Mouse (Mus musculus) heart, embryonic 12.5 days (tissue): ENCODE results near the gene Gin1. TPM values are rescaled to one million over a fixed set of nuclear protein-coding genes. Genes with fewer than 3 reads are reported as not detected.
A peak's percentile ranks its signal among the peaks of the same experiment; 100 is the strongest.

Experiments
- ATAC-seq: fragments of 200-750 bp; cut with Nextera tagmentation; 2 replicates; pipeline ENCODE4 v1.8.0; 2017; ENCODE audit warnings: moderate TSS enrichment, moderate library complexity; ENCODE audit not compliant: insufficient number of reproducible peaks, low FRiP score
- H3K27ac ChIP-seq: fragments of 300-500 bp; sonication (generic); 2 replicates; pipeline ENCODE4 v1.5.1; 2016; ENCODE audit warnings: mild to moderate bottlenecking, moderate library complexity; ENCODE audit not compliant: poor library complexity, severe bottlenecking
- H3K27me3 ChIP-seq: fragments of 300-500 bp; sonication (generic); replicated peaks from 2 replicates; pipeline ENCODE4 v1.6.1; 2016; ENCODE audit warnings: mild to moderate bottlenecking, moderate library complexity
- H3K36me3 ChIP-seq: fragments of 300-500 bp; sonication (generic); 2 replicates; pipeline ENCODE4 v1.6.1; 2016; ENCODE audit warnings: mild to moderate bottlenecking, moderate library complexity
- H3K4me1 ChIP-seq: fragments of 300-500 bp; sonication (generic); replicated peaks from 2 replicates; pipeline ENCODE4 v1.6.1; 2016; ENCODE audit warnings: mild to moderate bottlenecking
- H3K4me2 ChIP-seq: fragments of 300-500 bp; sonication (generic); 2 replicates; pipeline ENCODE4 v1.6.1; 2016; ENCODE audit warnings: mild to moderate bottlenecking, moderate library complexity
- H3K4me3 ChIP-seq: fragments of 300-500 bp; sonication (generic); 2 replicates; pipeline ENCODE4 v1.5.1; 2016; ENCODE audit warnings: mild to moderate bottlenecking
- H3K9ac ChIP-seq: fragments of 300-500 bp; sonication (generic); 2 replicates; pipeline ENCODE4 v1.6.1; 2016; ENCODE audit warnings: mild to moderate bottlenecking, moderate library complexity
- H3K9me3 ChIP-seq: fragments of 300-500 bp; sonication (generic); replicated peaks from 2 replicates; pipeline ENCODE4 v1.6.1; 2016; ENCODE audit warnings: mild to moderate bottlenecking, moderate library complexity
- WGBS: fragments of 180-500 bp; shearing (Covaris S2); methylation state at CpG from one replicate; pipeline ENCODE4 v1.1.7; 2016; 5-methylcytosine and 5-hydroxymethylcytosine counted together
- polyA plus RNA-seq: library from polyadenylated mRNA; unstranded; fragments of >200 nt; fragmentation: Nextera tagmentation; extraction: Ambion mirVana; gene quantifications from 2 replicates; pipeline ENCODE4 v1.2.1, GENCODE M21; 2016

Gene Gin1
- polyA plus RNA-seq = 17.1 and 17.8 TPM in 2 replicates

DNA sequence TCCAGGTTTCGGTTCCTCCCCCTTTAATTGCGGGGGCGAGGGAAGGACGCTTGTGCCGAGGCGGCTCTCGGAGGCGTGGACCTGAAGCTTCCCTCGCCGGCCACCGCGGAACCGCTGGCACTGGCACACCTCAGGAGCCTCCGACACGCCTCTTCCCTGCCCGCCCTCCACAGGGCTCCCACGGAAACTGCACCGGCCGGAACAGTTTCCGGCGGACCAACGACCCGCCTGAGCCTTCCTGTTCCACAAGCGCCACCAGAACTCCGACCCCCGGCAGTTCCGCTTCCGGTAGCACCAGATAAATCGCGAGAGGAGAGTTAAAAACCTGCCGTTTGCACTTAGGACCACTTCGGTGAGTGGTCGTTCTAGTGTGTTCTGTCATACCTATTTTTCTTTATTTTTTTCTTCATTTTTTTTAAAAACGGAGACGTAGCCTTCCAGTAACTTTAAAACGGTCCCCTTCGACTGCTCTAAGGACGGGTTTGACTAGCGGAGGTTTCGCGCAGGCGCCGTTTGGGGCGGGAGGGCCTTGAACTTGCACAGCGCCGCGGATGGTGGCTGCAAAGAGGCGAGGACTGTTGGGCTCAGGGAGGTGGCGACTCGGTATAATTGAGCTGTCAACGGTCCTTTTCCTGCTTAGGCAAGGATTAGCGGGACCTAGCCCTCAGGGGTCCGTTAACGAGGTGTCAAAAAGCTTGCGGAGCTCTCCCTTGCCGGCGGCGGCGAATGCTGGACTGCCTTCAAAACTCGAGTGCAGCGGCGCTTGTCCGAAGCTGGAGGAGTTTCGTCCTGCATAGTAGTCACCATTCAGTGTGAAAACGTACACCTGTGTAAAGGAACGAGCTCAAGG lies at the start of gene Gin1, which contains the start of gene Ppip5k2:
TSS of gene Gin1 (plus strand) at position 269 of the 850 bp plus-strand sequence.
TSS of gene Ppip5k2 (minus strand) at position 508 of the 850 bp plus-strand sequence.
- Histone ChIP-seq H3K4me2 (peak within 1 kb of the TSS; percentile 70), H3K4me3 (peak within 1 kb of the TSS; percentile 98), H3K9me3 (no peaks in the 10 kb centered on the region), H3K27ac (peak within 1 kb of the TSS; percentile 96), H3K27me3 (no peaks in the 10 kb centered on the region), H3K36me3 (no peaks in the 10 kb centered on the region), H3K4me1 (peaks cover 13% of the 10 kb centered on the region; the same call in 1 of the 2 replicates), H3K9ac (peak within 1 kb of the TSS; percentile 94)
- WGBS = under 1% methylated on average over 64 of the region's 66 CpGs
- ATAC-seq = peak; percentile 98

- no peak for ATAC-seq
- 69% methylated on average over 2 of the region's 2 CpGs for WGBS
- H3K4me1 ChIP-seq = no peaks in the 10 kb centered on the region
- no peak overlapping the region for H3K4me3 ChIP-seq
- H3K9me3 ChIP-seq = no peaks in the 10 kb centered on the region
- H3K27ac ChIP-seq = no peak overlapping the region
- H3K9ac ChIP-seq = no peak overlapping the region
- H3K36me3 ChIP-seq = peaks cover 29% of the 10 kb centered on the region
- no peak overlapping the region for H3K4me2 ChIP-seq
- H3K27me3 ChIP-seq = no peaks in the 10 kb centered on the region
Measured at GRCm38 (mm10) chr1:97726730-97727129, 43.2 kb upstream of the Gin1 start.

GRCm38 (mm10) chr1:97729339-97729738 lies 40.6 kb upstream of the Gin1 start:
- Histone ChIP-seq H3K27ac (no peak overlapping the region), H3K9ac (no peak overlapping the region), H3K4me1 (no peaks in the 10 kb centered on the region), H3K4me3 (no peak overlapping the region), H3K36me3 (peaks cover 24% of the 10 kb centered on the region), H3K9me3 (no peaks in the 10 kb centered on the region), H3K4me2 (no peak overlapping the region), H3K27me3 (no peaks in the 10 kb centered on the region)
- no peak for ATAC-seq
- 63% methylated on average over 1 of the region's 1 CpGs for WGBS

DNA sequence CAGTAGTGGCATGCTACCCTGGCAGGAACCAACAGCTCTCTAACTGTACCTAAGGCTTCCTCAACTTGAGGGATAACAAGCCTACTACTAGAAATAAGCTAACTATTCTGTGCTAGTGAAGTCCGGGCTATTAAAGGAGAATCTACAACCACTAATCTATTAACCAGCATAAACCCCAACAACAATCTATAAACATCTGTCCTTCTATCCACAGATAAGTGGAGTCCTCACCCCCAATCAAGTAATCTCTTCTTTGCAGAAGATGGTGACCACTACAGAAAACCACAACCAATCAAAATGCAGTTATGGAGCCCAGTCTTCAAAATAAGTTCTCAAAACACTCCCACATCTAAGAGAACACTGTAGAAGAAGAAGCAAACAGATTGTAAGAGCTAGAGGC lies 26.9 kb upstream of the Gin1 start:
- H3K4me3 ChIP-seq = no peak overlapping the region
- H3K36me3 ChIP-seq = peaks cover 48% of the 10 kb centered on the region
- H3K4me1 ChIP-seq = 0 out of 2 replicates have a peak, but pooled peaks cover 3% of the 10 kb centered on the region
- no peak for ATAC-seq
- H3K27me3 ChIP-seq = no peaks in the 10 kb centered on the region
- WGBS = 86% methylated on average over 1 of the region's 1 CpGs
- H3K9me3 ChIP-seq = no peaks in the 10 kb centered on the region
- H3K4me2 ChIP-seq = no peak overlapping the region
- H3K27ac ChIP-seq = no peak overlapping the region
- no peak overlapping the region for H3K9ac ChIP-seq

GRCm38 (mm10) chr1:97745712-97746111 lies 24.3 kb upstream of the Gin1 start:
- no peak overlapping the region for H3K27ac ChIP-seq
- H3K4me2 ChIP-seq = no peak overlapping the region
- peaks cover 48% of the 10 kb centered on the region for H3K36me3 ChIP-seq
- H3K4me3 ChIP-seq = no peak overlapping the region
- H3K4me1 ChIP-seq = 0 out of 2 replicates have a peak, but pooled peaks cover 3% of the 10 kb centered on the region
- 46% methylated on average over 4 of the region's 4 CpGs for WGBS
- no peaks in the 10 kb centered on the region for H3K9me3 ChIP-seq
- ATAC-seq = no peak
- H3K9ac ChIP-seq = no peak overlapping the region
- H3K27me3 ChIP-seq = no peaks in the 10 kb centered on the region

DNA sequence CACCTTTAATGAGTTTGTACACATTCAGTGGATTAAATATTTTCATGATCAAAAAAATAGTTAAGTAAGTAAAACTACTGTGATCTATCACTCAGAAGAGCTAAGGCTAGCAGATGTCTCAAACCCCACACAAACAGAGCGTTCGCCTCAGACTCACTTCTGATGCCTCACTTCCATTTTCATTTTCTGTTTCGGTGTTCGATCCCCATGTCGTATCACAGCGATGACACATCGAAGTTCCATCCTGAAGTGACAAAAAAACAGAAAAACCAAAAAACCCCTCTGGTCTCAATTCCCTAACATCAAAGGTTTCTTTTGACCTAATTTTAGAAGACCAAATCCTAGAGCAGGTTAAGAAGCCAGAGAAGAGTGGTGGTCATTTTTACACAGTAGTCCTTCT lies 23.7 kb upstream of the Gin1 start:
- Histone ChIP-seq H3K4me2 (no peak overlapping the region), H3K27ac (no peak overlapping the region), H3K27me3 (no peaks in the 10 kb centered on the region), H3K36me3 (peaks cover 47% of the 10 kb centered on the region), H3K9me3 (no peaks in the 10 kb centered on the region), H3K4me3 (no peak overlapping the region), H3K9ac (no peak overlapping the region), H3K4me1 (0 out of 2 replicates have a peak, but pooled peaks cover 3% of the 10 kb centered on the region)
- whole genome bisulfite sequencing = 95% methylated on average over 7 of the region's 7 CpGs
- ATAC-seq = no peak

- Histone ChIP-seq H3K27me3 (no peaks in the 10 kb centered on the region), H3K27ac (no peak overlapping the region), H3K36me3 (peaks cover 47% of the 10 kb centered on the region), H3K4me3 (no peak overlapping the region), H3K9me3 (no peaks in the 10 kb centered on the region), H3K4me1 (0 out of 2 replicates have a peak, but pooled peaks cover 3% of the 10 kb centered on the region), H3K9ac (no peak overlapping the region), H3K4me2 (no peak overlapping the region)
- no peak for ATAC-seq
- 84% methylated on average over 3 of the region's 3 CpGs for WGBS
Measured at GRCm38 (mm10) chr1:97748163-97748562, 21.8 kb upstream of the Gin1 start.

GRCm38 (mm10) chr1:97753216-97753615 lies 16.8 kb upstream of the Gin1 start:
- H3K9ac ChIP-seq = no peak overlapping the region
- H3K4me1 ChIP-seq = 0 out of 2 replicates have a peak, but pooled peaks cover 3% of the 10 kb centered on the region
- no peaks in the 10 kb centered on the region for H3K27me3 ChIP-seq
- no peak overlapping the region for H3K4me2 ChIP-seq
- no peak overlapping the region for H3K27ac ChIP-seq
- no peaks in the 10 kb centered on the region for H3K9me3 ChIP-seq
- no peak overlapping the region for H3K4me3 ChIP-seq
- no peak for ATAC-seq
- peaks cover 42% of the 10 kb centered on the region for H3K36me3 ChIP-seq

DNA sequence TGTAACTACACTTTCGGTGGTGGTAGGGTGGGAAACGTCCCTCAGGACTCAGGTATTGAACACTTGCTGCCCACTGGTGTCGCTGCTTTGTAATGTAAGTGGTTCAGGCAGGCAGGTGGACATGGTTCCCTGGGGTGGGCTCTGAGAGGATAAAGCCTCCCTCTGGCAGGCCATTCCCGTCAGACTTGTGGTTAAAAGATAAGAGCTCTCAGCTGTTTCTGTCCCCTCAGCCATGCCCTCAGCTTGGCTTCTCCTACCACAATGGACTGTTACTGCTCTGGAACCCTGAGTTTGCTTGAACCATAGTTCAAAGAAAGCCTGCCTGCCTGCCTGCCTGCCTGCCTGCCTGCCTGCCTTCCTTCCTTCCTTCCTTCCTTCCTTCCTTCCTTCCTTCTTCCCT lies 15.6 kb upstream of the Gin1 start:
- Histone ChIP-seq H3K4me3 (no peak overlapping the region), H3K9ac (no peak overlapping the region), H3K27ac (no peak overlapping the region; the same call in 1 of the 2 replicates), H3K4me1 (0 out of 2 replicates have a peak, but pooled peaks cover 3% of the 10 kb centered on the region), H3K36me3 (peaks cover 34% of the 10 kb centered on the region), H3K27me3 (no peaks in the 10 kb centered on the region), H3K4me2 (no peak overlapping the region), H3K9me3 (no peaks in the 10 kb centered on the region)
- ATAC-seq = no peak
- 51% methylated on average over 4 of the region's 4 CpGs for WGBS

GRCm38 (mm10) chr1:97759841-97760240 lies 10.1 kb upstream of the Gin1 start:
- Histone ChIP-seq H3K27ac (no peak overlapping the region), H3K4me1 (no peaks in the 10 kb centered on the region; the same call in 1 of the 2 replicates), H3K36me3 (peaks cover 10% of the 10 kb centered on the region), H3K4me3 (no peak overlapping the region), H3K4me2 (no peak overlapping the region), H3K27me3 (no peaks in the 10 kb centered on the region), H3K9ac (no peak overlapping the region), H3K9me3 (no peaks in the 10 kb centered on the region)
- ATAC-seq = no peak

GRCm38 (mm10) chr1:97760598-97760997 lies 9.4 kb upstream of the Gin1 start:
- no peak overlapping the region for H3K9ac ChIP-seq
- WGBS = 33% methylated on average over 7 of the region's 7 CpGs
- H3K4me2 ChIP-seq = peak overlapping the region; percentile 42
- no peak overlapping the region for H3K4me3 ChIP-seq
- no peaks in the 10 kb centered on the region for H3K27me3 ChIP-seq
- peaks cover under 1% of the 10 kb centered on the region; the same call in 1 of the 2 replicates for H3K4me1 ChIP-seq
- peaks cover 2% of the 10 kb centered on the region; the same call in 1 of the 2 replicates for H3K36me3 ChIP-seq
- H3K9me3 ChIP-seq = no peaks in the 10 kb centered on the region
- ATAC-seq = no peak
- peak overlapping the region; percentile 73 for H3K27ac ChIP-seq
